Comparison of ENCODE assay signal across 23 mouse cellular contexts in the genomic region with DNA sequence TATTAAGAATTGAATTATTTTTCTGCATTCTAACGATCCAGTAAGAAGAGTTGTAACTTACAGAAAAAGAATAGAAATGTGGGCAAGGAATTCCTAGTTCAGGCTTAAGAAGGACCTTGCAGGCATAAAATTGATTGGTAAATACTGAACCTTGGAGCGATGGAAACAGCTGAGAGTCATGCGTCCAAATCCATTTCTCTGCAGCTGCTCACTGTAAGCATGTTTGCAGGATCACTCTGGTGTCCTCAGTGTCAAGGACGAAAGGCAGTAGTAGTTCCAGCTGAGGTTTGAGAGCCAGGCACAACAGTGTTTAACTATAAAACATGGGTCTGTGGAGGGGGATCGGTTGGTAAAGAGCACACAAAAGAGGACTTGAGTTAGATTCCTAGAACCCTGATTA.
DNase-seq lines count a peak whose midpoint lies in the region; ATAC-seq and TF ChIP-seq lines count a peak whose summit lies in the region.
"Had no signal": no experiment of that assay in that cellular context is flagged by ENCODE, and none has a peak within 500 bp of the region (broad histone marks: within the 10 kb centered on the region; RNA-seq: fewer than 3 reads in every experiment).

No protein-coding gene starts in this region.

- no peaks in the 10 kb centered on the region for H3K79me2 ChIP-seq in myocyte (ENCODE audit: control insufficient read depth, insufficient read depth)

- no peak overlapping the region for H3K4me3 ChIP-seq in heart, embryonic 11.5 days (ENCODE audit: low read depth, low read length)
- no peak overlapping the region for H3K4me3 ChIP-seq in myocyte
- H3K4me3 ChIP-seq: embryonic facial prominence, embryonic 13.5 days; forebrain, embryonic 10.5 days; forebrain, embryonic 13.5 days; heart, adult 2 months; heart, embryonic 10.5 days; hindbrain, embryonic 12.5 days; hindbrain, embryonic 15.5 days had no signal

- H3K9me3 ChIP-seq in heart, embryonic 11.5 days (replicated peaks; ENCODE audit: control insufficient read depth, low read length), result no peaks in the 10 kb centered on the region
- H3K9me3 ChIP-seq: embryonic facial prominence, embryonic 13.5 days; forebrain, embryonic 10.5 days; forebrain, embryonic 13.5 days; hindbrain, embryonic 12.5 days; hindbrain, embryonic 15.5 days had no signal

- peak; percentile 12 for DNase-seq in adrenal gland, postnatal 14 days
- DNase-seq in adrenal gland, postnatal 10 days, result no peak
- peak; percentile 16 for DNase-seq in heart, adult 11 months
- no peak for DNase-seq in retina, postnatal 1 day
- DNase-seq: B cell, adult 2 months; cerebellum, adult 11 months; cerebellum, adult 2 months; cerebellum, adult 9-11 months; cerebellum, postnatal 25 days; gastrocnemius, postnatal 25 days; heart, adult 2 months had no signal

- H3K9ac ChIP-seq in heart, embryonic 11.5 days (ENCODE audit: low read depth, low read length), result no peak overlapping the region
- H3K9ac ChIP-seq: embryonic facial prominence, embryonic 13.5 days; forebrain, embryonic 13.5 days; hindbrain, embryonic 12.5 days; hindbrain, embryonic 15.5 days had no signal

- H3ac ChIP-seq in myocyte (ENCODE audit: control insufficient read depth, insufficient read length), result no peak overlapping the region

- no peaks in the 10 kb centered on the region for H3K27me3 ChIP-seq in heart, embryonic 11.5 days (ENCODE audit: control insufficient read depth, insufficient read depth, low read length)
- no peaks in the 10 kb centered on the region for H3K27me3 ChIP-seq in myocyte (ENCODE audit: control insufficient read depth, insufficient read depth, insufficient read length)
- H3K27me3 ChIP-seq: embryonic facial prominence, embryonic 13.5 days; forebrain, embryonic 13.5 days; hindbrain, embryonic 12.5 days; hindbrain, embryonic 15.5 days; Patski had no signal

- ATAC-seq in heart, embryonic 11.5 days (replicated peaks; ENCODE audit: insufficient number of reproducible peaks, low FRiP score, low TSS enrichment), result no peak
- ATAC-seq: forebrain, embryonic 13.5 days; forebrain, embryonic 16.5 days; intestine, postnatal 0 days; Patski had no signal

- TF ChIP-seq POLR2A in myocyte (IDR thresholded peaks at IDR 0.05; ENCODE audit: insufficient read length, low read depth), result no peak

- no peaks in the 10 kb centered on the region for H3K4me1 ChIP-seq in heart, embryonic 11.5 days (ENCODE audit: control insufficient read depth, insufficient read depth, low read length)
- H3K4me1 ChIP-seq: embryonic facial prominence, embryonic 13.5 days; forebrain, embryonic 10.5 days; forebrain, embryonic 13.5 days; heart, embryonic 10.5 days; hindbrain, embryonic 12.5 days; hindbrain, embryonic 15.5 days had no signal

- H3K27ac ChIP-seq in heart, embryonic 11.5 days (ENCODE audit: low read depth, low read length), result no peak overlapping the region
- H3K27ac ChIP-seq: embryonic facial prominence, embryonic 13.5 days; forebrain, embryonic 10.5 days; forebrain, embryonic 13.5 days; heart, adult 2 months; heart, embryonic 10.5 days; hindbrain, embryonic 12.5 days; hindbrain, embryonic 15.5 days had no signal

- 82% methylated on average over 5 of the region's 5 CpGs for WGBS in heart, embryonic 11.5 days (ENCODE audit: insufficient replicate concordance)

- no peak overlapping the region for H3K4me2 ChIP-seq in heart, embryonic 11.5 days
- no peak overlapping the region for H3K4me2 ChIP-seq in myocyte (ENCODE audit: low read depth)
- H3K4me2 ChIP-seq: embryonic facial prominence, embryonic 13.5 days; forebrain, embryonic 13.5 days; hindbrain, embryonic 12.5 days; hindbrain, embryonic 15.5 days had no signal

- no peaks in the 10 kb centered on the region for H3K36me3 ChIP-seq in heart, embryonic 11.5 days (ENCODE audit: control insufficient read depth, insufficient read depth, low read length)
- no peaks in the 10 kb centered on the region for H3K36me3 ChIP-seq in myocyte (ENCODE audit: control insufficient read depth, insufficient read depth)
- H3K36me3 ChIP-seq: embryonic facial prominence, embryonic 13.5 days; forebrain, embryonic 10.5 days; G1E; heart, embryonic 10.5 days; hindbrain, embryonic 12.5 days; hindbrain, embryonic 15.5 days had no signal

TF ChIP-seq in myocyte, 11 proteins besides CTCF, POLR2A, EP300 and RAD21:
- TF ChIP-seq MYOD1 (IDR thresholded peaks at IDR 0.05; ENCODE audit: control insufficient read depth in 1 of 3, insufficient read length in 2 of 3, low read depth in 2 of 3) (peak; percentile 60 to 78 (median 75)), MYOG (IDR thresholded peaks at IDR 0.05; ENCODE audit: control insufficient read depth in 1 of 3, insufficient read depth in 1 of 3, insufficient read length in 2 of 3, low read depth in 2 of 3) (peak in 2 of 3 experiments; percentile 39 to 65), TCF3 (IDR thresholded peaks at IDR 0.05; ENCODE audit: insufficient read length, low read depth) (no peak)

Comparison
In these comparisons a context has a peak if more than half of its experiments do, and no peak if none do; other contexts are left out.
1. DNase-seq: peak in adrenal gland, postnatal 14 days (single experiment) and heart, adult 11 months (single experiment); none in adrenal gland, postnatal 10 days (single experiment) and retina, postnatal 1 day (single experiment).